Mouse (Mus musculus) hindbrain, embryonic 12.5 days (tissue): ENCODE results near the gene Kifc1. TPM values are rescaled to one million over a fixed set of nuclear protein-coding genes. Genes with fewer than 3 reads are reported as not detected.
A peak's percentile ranks its signal among the peaks of the same experiment; 100 is the strongest.

Source experiments
- ATAC-seq: fragments of 200-750 bp; cut with Nextera tagmentation; 2 replicates; pipeline ENCODE4 v1.8.0; 2017; ENCODE audit warnings: moderate TSS enrichment; ENCODE audit not compliant: low FRiP score
- H3K27ac ChIP-seq: fragments of 300-500 bp; sonication (generic); 2 replicates; pipeline ENCODE4 v1.5.1; 2016; ENCODE audit warnings: mild to moderate bottlenecking
- H3K27me3 ChIP-seq: fragments of 300-500 bp; sonication (generic); 2 replicates; pipeline ENCODE4 v1.6.1; 2016; ENCODE audit warnings: mild to moderate bottlenecking
- H3K36me3 ChIP-seq: fragments of 300-500 bp; sonication (generic); 2 replicates; pipeline ENCODE4 v1.6.1; 2016; ENCODE audit warnings: mild to moderate bottlenecking
- H3K4me1 ChIP-seq: fragments of 300-500 bp; sonication (generic); 2 replicates; pipeline ENCODE4 v1.6.1; 2016
- H3K4me2 ChIP-seq: fragments of 300-500 bp; sonication (generic); replicated peaks from 2 replicates; pipeline ENCODE4 v1.6.1; 2016; ENCODE audit warnings: mild to moderate bottlenecking
- H3K4me3 ChIP-seq: fragments of 300-500 bp; sonication (generic); 2 replicates; pipeline ENCODE4 v1.5.1; 2016; ENCODE audit warnings: mild to moderate bottlenecking
- H3K9ac ChIP-seq: fragments of 300-500 bp; sonication (generic); 2 replicates; pipeline ENCODE4 v1.6.1; 2016; ENCODE audit warnings: mild to moderate bottlenecking, moderate library complexity
- H3K9me3 ChIP-seq: fragments of 300-500 bp; sonication (generic); replicated peaks from 2 replicates; pipeline ENCODE4 v1.6.1; 2016; ENCODE audit warnings: mild to moderate bottlenecking
- WGBS: fragments of 180-500 bp; shearing (Covaris S2); methylation state at CpG from one replicate; pipeline ENCODE4 v1.1.7; 2016; 5-methylcytosine and 5-hydroxymethylcytosine counted together
- polyA plus RNA-seq: library from polyadenylated mRNA; unstranded; fragments of >200 nt; fragmentation: Nextera tagmentation; extraction: Ambion mirVana; gene quantifications from 2 replicates; pipeline ENCODE4 v1.2.1, GENCODE M21; 2016

The Kifc1 gene
- polyA plus RNA-seq, 1 experiment from 2014 or later: 3.2 TPM

DNA sequence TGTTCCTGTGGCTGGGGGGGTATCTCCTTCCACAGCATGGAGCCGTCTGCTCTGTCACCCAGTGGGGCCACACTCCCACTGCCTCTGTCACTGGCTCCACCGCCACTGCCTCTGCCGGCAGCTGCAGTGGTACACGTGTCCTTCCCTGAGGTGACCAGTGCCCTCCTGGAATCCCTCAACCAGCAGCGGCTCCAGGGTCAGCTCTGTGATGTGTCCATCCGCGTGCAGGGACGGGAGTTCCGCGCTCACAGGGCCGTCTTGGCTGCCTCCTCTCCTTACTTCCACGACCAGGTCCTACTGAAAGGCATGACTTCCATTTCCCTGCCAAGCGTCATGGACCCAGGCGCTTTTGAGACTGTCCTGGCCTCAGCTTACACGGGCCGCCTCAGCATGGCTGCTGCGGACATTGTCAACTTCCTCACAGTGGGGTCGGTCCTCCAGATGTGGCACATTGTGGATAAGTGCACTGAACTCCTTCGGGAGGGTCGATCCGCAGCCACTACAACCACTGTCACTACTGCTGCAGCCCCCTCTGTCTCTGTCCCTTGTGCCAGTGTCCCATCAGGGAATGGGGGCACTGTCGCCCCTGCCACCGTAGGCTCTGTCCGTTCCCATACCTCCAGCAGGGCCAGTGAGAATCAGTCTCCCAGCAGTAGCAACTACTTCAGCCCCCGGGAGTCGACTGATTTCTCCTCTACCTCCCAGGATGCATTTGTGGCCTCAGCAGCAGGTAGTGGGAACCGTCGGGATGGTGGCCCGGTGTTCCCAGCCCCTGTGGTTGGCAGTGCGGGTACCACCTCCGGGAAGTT, 26.6 kb upstream of the Kifc1 start:
- peak overlapping the region; percentile 46 for H3K4me2 ChIP-seq
- WGBS: 75% methylated on average over 31 of the region's 31 CpGs
- H3K9ac ChIP-seq: peak overlapping the region; percentile 23; the same call in 1 of the 2 replicates
- no peaks in the 10 kb centered on the region for H3K9me3 ChIP-seq
- H3K4me3 ChIP-seq: peak overlapping the region; percentile 56
- H3K36me3 ChIP-seq: peaks cover 35% of the 10 kb centered on the region
- peaks cover 45% of the 10 kb centered on the region for H3K4me1 ChIP-seq
- H3K27me3 ChIP-seq: 0 out of 2 replicates have a peak, but pooled peaks cover 9% of the 10 kb centered on the region
- ATAC-seq: no peak
- no peak overlapping the region for H3K27ac ChIP-seq

DNA sequence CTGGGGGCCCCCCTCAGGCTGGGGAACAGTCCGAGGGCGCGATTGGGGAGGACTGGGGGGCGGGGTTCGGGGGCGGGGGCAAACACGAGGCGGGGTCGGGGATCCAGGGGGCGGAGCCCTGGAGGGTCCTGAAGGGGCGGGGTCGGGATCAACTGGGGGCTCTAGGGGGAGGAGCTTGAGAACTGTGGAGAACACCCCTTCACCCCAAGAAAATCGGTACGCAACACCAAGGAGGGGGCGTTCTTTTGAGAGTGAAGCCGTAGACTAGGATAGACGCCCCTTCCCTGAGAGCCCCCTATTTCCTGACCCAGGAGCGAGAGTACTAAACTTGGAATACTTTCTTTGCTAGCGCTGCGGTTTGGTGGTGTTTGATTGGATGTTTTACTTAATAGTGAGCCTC, 25.8 kb upstream of the Kifc1 start:
- H3K9me3 ChIP-seq: no peaks in the 10 kb centered on the region
- H3K27me3 ChIP-seq: 0 out of 2 replicates have a peak, but pooled peaks cover 9% of the 10 kb centered on the region
- under 1% methylated on average over 14 of the region's 20 CpGs for WGBS
- H3K4me1 ChIP-seq: peaks cover 42% of the 10 kb centered on the region
- H3K4me3 ChIP-seq: peak overlapping the region; percentile 56
- H3K36me3 ChIP-seq: peaks cover 43% of the 10 kb centered on the region
- H3K4me2 ChIP-seq: peak overlapping the region; percentile 46
- H3K9ac ChIP-seq: peak overlapping the region; percentile 70
- ATAC-seq: peak; percentile 14
- peak overlapping the region; percentile 89 for H3K27ac ChIP-seq

DNA sequence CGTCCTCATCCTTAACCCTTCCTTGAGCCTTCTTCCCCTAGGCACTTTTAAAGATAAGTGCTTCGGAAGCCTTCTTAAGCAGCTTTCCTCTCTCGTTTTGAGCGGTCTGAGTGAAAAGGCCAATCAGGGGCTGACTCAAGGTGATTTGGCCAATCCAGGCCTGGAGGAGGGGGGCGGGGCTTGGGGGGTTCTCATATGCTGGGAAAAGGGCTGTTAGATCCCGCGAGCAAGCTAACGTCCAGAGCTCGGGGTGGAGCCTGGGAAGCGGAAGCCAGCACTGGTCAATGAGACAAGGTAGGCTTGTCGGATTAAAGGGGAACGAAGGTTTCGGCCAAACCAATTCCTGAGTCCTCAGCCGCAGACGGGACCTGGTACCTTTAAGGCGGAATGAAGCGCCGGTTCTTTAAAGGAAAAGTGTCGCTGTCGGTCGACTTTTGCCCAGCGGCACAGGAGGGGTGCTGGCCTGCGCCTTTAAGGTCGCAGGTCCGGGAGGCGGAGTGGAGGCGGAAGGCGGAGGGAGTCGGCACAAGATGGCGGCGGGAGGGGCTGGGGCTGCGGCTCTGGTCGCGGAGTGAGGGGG, 25.3 kb upstream of the Kifc1 start, which contains the start of the genes Tapbp and Zbtb22:
TSS of gene Tapbp (plus strand) at position 229 of the 580 bp plus-strand sequence.
TSS of gene Zbtb22 (plus strand) at position 234 of the 580 bp plus-strand sequence.
- Histone ChIP-seq H3K4me2 (peak within 1 kb of the TSS; percentile 46), H3K9ac (peak within 1 kb of the TSS; percentile 70), H3K9me3 (no peaks in the 10 kb centered on the region), H3K27ac (peak within 1 kb of the TSS; percentile 89), H3K4me1 (peaks cover 44% of the 10 kb centered on the region), H3K27me3 (0 out of 2 replicates have a peak, but pooled peaks cover 9% of the 10 kb centered on the region), H3K4me3 (peak within 1 kb of the TSS; percentile 56), H3K36me3 (peaks cover 47% of the 10 kb centered on the region)
- peak; percentile 90 for ATAC-seq
- WGBS: 1% methylated on average over 34 of the region's 34 CpGs

DNA sequence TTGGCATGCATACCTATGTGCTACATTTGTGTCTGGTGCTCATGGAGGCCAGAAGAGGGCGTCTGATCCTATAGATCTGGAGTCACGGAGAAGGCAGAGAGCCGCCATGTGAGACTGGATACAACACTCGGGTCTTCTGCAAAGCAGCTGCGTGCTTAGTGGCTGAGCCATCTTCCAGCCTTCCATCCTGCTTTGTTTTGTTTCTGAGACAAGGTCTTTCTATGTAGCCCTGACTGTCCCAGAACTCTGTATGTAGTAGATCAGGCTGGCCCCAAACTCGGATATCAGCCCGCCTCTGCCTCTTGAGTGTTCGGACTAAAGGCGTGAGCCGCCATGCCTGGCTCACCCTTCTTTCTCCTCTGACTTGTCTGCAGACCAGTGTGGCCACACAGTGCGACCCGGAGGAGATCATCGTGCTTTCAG, 24.5 kb upstream of the Kifc1 start:
- no peak for ATAC-seq
- Histone ChIP-seq H3K27me3 (0 out of 2 replicates have a peak, but pooled peaks cover 9% of the 10 kb centered on the region), H3K4me2 (peak overlapping the region; percentile 46), H3K4me1 (peaks cover 45% of the 10 kb centered on the region), H3K4me3 (no peak overlapping the region; the same call in 1 of the 2 replicates), H3K9ac (no peak overlapping the region), H3K36me3 (peaks cover 47% of the 10 kb centered on the region), H3K27ac (peak overlapping the region; percentile 30), H3K9me3 (no peaks in the 10 kb centered on the region)
- 72% methylated on average over 13 of the region's 13 CpGs for WGBS

DNA sequence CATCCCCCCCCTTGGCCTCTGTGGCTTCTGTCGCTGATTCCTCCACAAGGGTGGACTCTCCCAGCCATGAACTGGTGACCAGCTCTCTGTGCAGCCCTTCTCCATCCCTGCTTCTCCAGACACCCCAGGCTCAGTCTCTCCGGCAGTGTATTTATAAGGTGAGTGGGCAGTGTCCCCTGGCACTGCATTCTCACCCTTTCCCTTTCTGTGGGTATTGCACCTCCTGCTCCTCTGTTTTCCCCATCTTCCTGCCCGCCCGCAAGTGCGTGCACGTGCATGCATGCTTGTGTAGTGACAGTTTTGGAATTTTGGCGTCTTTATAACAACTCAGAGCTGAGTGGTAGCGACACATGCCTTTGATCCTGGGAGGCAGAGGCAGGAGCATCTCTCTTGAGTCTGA, 23.4 kb upstream of the Kifc1 start:
- no peaks in the 10 kb centered on the region for H3K9me3 ChIP-seq
- no peak overlapping the region for H3K9ac ChIP-seq
- 96% methylated on average over 8 of the region's 8 CpGs for WGBS
- H3K36me3 ChIP-seq: peaks cover 47% of the 10 kb centered on the region
- H3K4me1 ChIP-seq: peaks cover 37% of the 10 kb centered on the region
- H3K27ac ChIP-seq: no peak overlapping the region
- H3K27me3 ChIP-seq: 0 out of 2 replicates have a peak, but pooled peaks cover 9% of the 10 kb centered on the region
- H3K4me3 ChIP-seq: no peak overlapping the region
- no peak overlapping the region for H3K4me2 ChIP-seq
- no peak for ATAC-seq

DNA sequence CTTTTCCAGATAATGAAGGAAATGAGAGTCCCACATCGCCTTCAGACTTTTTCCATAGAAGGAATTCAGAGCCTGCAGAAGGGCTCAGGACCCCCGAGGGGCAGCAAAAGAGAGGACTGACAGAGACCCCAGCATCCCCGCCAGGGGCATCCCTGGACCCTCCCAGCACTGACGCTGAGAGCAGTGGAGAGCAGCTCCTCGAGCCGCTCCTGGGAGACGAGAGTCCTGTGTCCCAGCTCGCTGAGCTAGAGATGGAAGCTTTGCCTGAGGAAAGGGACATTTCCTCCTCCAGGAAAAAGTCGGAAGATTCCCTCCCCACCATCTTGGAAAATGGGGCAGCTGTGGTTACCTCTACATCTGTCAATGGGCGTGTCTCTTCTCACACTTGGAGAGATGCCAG, 22.8 kb upstream of the Kifc1 start:
- H3K27me3 ChIP-seq: 0 out of 2 replicates have a peak, but pooled peaks cover 4% of the 10 kb centered on the region
- H3K4me3 ChIP-seq: no peak overlapping the region
- H3K9me3 ChIP-seq: no peaks in the 10 kb centered on the region
- H3K4me1 ChIP-seq: peaks cover 33% of the 10 kb centered on the region
- no peak overlapping the region for H3K4me2 ChIP-seq
- ATAC-seq: no peak
- H3K27ac ChIP-seq: no peak overlapping the region
- WGBS: 89% methylated on average over 10 of the region's 10 CpGs
- peaks cover 47% of the 10 kb centered on the region for H3K36me3 ChIP-seq
- H3K9ac ChIP-seq: no peak overlapping the region

DNA sequence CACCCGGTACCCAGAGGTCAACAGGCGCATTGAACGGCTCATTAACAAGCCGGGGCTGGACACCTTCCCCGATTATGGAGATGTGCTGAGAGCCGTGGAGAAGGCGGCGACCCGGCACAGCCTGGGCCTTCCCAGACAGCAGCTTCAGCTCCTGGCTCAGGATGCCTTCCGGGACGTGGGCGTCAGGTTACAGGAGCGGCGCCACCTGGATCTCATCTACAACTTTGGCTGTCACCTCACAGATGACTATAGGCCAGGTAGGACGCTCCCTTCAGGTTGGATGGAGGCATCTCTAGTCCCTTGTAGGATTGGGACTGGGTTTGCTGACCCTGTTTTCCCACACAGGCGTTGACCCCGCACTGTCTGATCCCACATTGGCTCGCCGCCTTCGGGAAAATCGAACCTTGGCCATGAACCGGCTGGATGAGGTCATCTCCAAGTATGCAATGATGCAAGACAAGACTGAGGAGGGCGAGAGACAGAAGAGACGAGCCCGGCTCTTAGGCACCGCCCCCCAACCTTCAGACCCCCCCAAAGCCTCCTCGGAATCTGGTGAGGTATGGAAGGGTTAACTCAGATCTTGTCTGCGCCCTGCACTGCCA, 21.5 kb upstream of the Kifc1 start:
- Histone ChIP-seq H3K27me3 (no peaks in the 10 kb centered on the region), H3K4me1 (peaks cover 33% of the 10 kb centered on the region), H3K4me2 (no peak overlapping the region), H3K27ac (no peak overlapping the region), H3K9ac (no peak overlapping the region), H3K9me3 (no peaks in the 10 kb centered on the region), H3K4me3 (no peak overlapping the region), H3K36me3 (peaks cover 41% of the 10 kb centered on the region)
- WGBS: 90% methylated on average over 28 of the region's 28 CpGs
- ATAC-seq: no peak

DNA sequence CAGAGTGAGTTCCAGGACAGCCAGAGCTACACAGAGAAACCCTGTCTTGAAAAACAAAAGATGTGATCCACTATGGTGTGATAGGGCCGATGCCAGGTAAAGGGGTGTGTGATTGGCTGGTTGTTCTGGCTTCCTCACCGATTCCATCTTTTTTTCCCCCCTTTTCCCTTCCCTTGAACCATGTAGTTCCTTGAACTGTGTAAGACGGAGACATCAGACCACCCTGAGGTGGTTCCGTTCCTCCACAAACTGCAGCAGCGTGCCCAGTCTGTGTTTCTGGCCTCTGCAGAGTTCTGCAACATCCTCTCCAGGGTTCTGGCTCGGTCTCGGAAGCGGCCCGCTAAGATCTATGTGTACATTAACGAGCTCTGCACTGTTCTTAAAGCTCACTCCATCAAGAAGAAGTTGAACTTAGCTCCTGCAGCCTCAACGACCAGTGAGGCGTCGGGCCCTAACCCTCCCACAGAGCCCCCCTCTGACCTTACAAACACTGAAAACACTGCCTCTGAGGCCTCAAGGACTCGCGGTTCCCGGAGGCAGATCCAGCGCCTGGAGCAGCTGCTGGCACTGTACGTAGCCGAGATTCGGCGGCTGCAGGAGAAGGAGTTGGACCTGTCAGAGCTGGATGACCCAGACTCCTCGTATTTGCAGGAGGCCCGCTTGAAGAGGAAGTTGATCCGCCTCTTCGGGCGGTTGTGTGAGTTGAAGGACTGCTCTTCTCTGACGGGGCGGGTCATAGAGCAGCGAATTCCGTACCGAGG, 20.8 kb upstream of the Kifc1 start:
- H3K9me3 ChIP-seq: no peaks in the 10 kb centered on the region
- H3K4me1 ChIP-seq: peaks cover 29% of the 10 kb centered on the region
- no peak for ATAC-seq
- H3K36me3 ChIP-seq: peaks cover 41% of the 10 kb centered on the region
- H3K9ac ChIP-seq: no peak overlapping the region
- no peak overlapping the region for H3K4me3 ChIP-seq
- WGBS: 92% methylated on average over 31 of the region's 31 CpGs
- H3K27ac ChIP-seq: no peak overlapping the region
- no peaks in the 10 kb centered on the region for H3K27me3 ChIP-seq
- H3K4me2 ChIP-seq: no peak overlapping the region

DNA sequence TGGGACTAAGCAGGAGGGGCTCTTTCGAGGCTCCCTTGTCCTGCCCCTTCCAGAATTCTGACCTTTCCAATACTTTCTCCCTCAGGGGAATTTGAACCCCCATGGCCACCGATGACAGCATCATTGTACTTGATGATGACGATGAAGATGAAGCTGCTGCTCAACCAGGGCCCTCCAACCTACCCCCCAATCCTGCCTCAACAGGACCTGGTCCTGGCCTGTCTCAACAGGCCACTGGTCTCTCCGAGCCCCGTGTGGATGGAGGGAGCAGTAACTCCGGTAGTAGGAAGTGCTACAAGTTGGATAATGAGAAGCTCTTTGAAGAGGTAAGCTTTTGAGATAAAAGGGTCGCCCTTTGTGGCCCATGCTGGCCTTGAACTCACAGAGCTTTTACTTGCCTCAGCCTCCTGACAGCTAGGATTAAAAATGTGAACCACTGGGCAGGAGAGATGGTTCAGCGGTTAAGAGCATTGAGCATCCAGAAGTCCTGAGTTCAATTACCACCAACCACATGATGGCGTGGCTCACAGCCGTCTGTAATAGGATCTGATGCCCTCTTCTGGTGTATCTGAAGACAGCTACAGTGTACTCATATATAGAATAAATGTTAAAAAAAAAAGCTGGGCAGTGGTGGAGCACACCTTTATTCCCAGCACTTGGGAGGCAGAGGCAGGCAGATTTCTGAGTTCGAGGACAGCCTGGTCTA, 20.0 kb upstream of the Kifc1 start:
- Histone ChIP-seq H3K9ac (peak overlapping the region; percentile 87), H3K27ac (no peak overlapping the region), H3K36me3 (peaks cover 41% of the 10 kb centered on the region), H3K4me1 (peaks cover 29% of the 10 kb centered on the region), H3K4me2 (peak overlapping the region; percentile 97), H3K9me3 (no peaks in the 10 kb centered on the region), H3K4me3 (peak overlapping the region; percentile 82), H3K27me3 (no peaks in the 10 kb centered on the region)
- WGBS: 57% methylated on average over 11 of the region's 11 CpGs
- no peak for ATAC-seq

DNA sequence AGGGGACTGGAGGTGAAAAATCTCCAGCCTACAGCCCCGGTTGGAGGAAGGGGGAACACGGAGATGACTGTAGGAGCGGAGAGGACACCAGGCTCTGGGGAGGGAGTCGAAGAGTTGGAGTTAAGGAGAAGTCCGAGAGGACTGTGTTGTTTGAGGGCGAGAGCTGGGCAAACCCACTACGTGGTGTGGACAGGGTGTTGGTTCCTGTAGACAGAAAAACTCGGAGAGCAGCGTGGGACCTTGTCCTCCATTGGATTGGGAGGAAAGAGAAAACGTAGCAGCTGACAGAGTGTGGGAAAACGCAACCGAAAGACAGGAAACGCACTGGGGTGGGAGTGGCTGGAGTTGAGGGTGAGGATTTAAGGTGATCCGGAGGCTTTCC, 19.4 kb upstream of the Kifc1 start:
- peak overlapping the region; percentile 87 for H3K9ac ChIP-seq
- peak; percentile 5; the same call in 1 of the 2 replicates for ATAC-seq
- H3K36me3 ChIP-seq: peaks cover 37% of the 10 kb centered on the region
- H3K9me3 ChIP-seq: no peaks in the 10 kb centered on the region
- H3K4me1 ChIP-seq: peaks cover 25% of the 10 kb centered on the region
- peak overlapping the region; percentile 82 for H3K4me3 ChIP-seq
- WGBS: under 1% methylated on average over 14 of the region's 14 CpGs
- peak overlapping the region; percentile 92 for H3K27ac ChIP-seq
- H3K4me2 ChIP-seq: peak overlapping the region; percentile 97
- no peaks in the 10 kb centered on the region for H3K27me3 ChIP-seq
